Mouse (Mus musculus) embryonic facial prominence, embryonic 14.5 days (tissue): Measurements from ENCODE around the gene Dnm1. TPM values are rescaled to one million over a fixed set of nuclear protein-coding genes. Genes with fewer than 3 reads are reported as not detected.

Experiments
- ATAC-seq: fragments of 200-750 bp; cut with Nextera tagmentation; 2 replicates; pipeline ENCODE4 v1.8.0; 2017; ENCODE audit warnings: low read depth, moderate number of reproducible peaks, moderate TSS enrichment
- DNase-seq: peaks from one replicate; pipeline ENCODE4 v3.0.0-alpha.2; 2015; ENCODE audit warnings: low spot score
- H3K27ac ChIP-seq: fragments of 300-500 bp; sonication (generic); replicated peaks from 2 replicates; pipeline ENCODE4 v1.5.1; 2014; ENCODE audit warnings: low read depth, mild to moderate bottlenecking, low read length, moderate library complexity
- H3K27me3 ChIP-seq: fragments of 300-500 bp; sonication (generic); replicated peaks from 2 replicates; pipeline ENCODE4 v1.6.1; 2014; ENCODE audit warnings: low read length; ENCODE audit not compliant: control insufficient read depth, insufficient read depth
- H3K36me3 ChIP-seq: fragments of 300-500 bp; sonication (generic); 2 replicates; pipeline ENCODE4 v1.6.1; 2014; ENCODE audit warnings: low read length, mixed read lengths; ENCODE audit not compliant: control insufficient read depth, insufficient read depth
- H3K4me1 ChIP-seq: fragments of 300-500 bp; sonication (generic); 2 replicates; pipeline ENCODE4 v1.6.1; 2014; ENCODE audit warnings: antibody characterized with exemption, low read length; ENCODE audit not compliant: control insufficient read depth, insufficient read depth
- H3K4me2 ChIP-seq: fragments of 300-500 bp; sonication (generic); 2 replicates; pipeline ENCODE4 v1.6.1; 2014; ENCODE audit warnings: low read depth, mild to moderate bottlenecking, low read length, moderate library complexity, mixed read lengths
- H3K4me3 ChIP-seq: fragments of 300-500 bp; sonication (generic); 2 replicates; pipeline ENCODE4 v1.5.1; 2014; ENCODE audit warnings: low read depth, mild to moderate bottlenecking, low read length
- H3K9ac ChIP-seq: fragments of 300-500 bp; sonication (generic); 2 replicates; pipeline ENCODE4 v1.6.1; 2014; ENCODE audit warnings: low read depth, mild to moderate bottlenecking, low read length, moderate library complexity, mixed read lengths
- H3K9me3 ChIP-seq: fragments of 300-500 bp; sonication (generic); 2 replicates; pipeline ENCODE4 v1.6.1; 2016; ENCODE audit warnings: low read length; ENCODE audit not compliant: control insufficient read depth
- WGBS: fragments of 180-500 bp; shearing (Covaris S2); extraction: QIAGEN DNeasy Blood & Tissue Kit; methylation state at CpG from one replicate; pipeline ENCODE4 v1.1.7; 2014; 5-methylcytosine and 5-hydroxymethylcytosine counted together
- polyA plus RNA-seq: library from polyadenylated mRNA; unstranded; fragments of >200 nt; fragmentation: Nextera tagmentation; extraction: Ambion mirVana; gene quantifications from 2 replicates; pipeline ENCODE4 v1.2.1, GENCODE M21; 2014

Dnm1 gene
- polyA plus RNA-seq, 1 experiment from 2014 or later, result 34.1 TPM

DNA sequence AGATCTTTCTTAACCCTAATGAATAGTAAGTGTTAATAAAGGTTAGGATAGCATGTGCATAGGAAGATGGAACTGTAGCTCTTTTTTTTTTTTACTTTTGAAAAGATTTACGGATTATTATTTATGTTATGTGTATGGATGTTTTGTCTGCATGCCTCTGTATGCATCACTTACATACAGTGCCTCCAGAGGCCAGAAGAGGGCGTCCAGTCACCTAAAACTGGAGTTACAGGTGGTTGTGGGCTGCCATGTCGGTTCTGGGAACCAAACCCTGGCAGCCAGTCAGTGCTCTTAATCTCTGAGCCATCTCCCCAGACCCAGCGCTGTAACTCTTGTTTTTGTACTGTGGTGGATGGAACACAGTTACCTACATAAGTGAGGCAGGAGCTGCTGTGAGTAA, 28.8 kb downstream of the Dnm1 start:
- DNase-seq (no peak), ATAC-seq (no peak)
- no peak overlapping the region for H3K4me3 ChIP-seq
- WGBS, result 64% methylated on average over 4 of the region's 4 CpGs
- H3K27ac ChIP-seq, result no peak overlapping the region
- H3K9ac ChIP-seq, result no peak overlapping the region
- no peak overlapping the region for H3K4me2 ChIP-seq
- H3K27me3 ChIP-seq, result no peaks in the 10 kb centered on the region
- H3K9me3 ChIP-seq, result no peaks in the 10 kb centered on the region
- peaks cover 27% of the 10 kb centered on the region for H3K36me3 ChIP-seq
- peaks cover 32% of the 10 kb centered on the region for H3K4me1 ChIP-seq

GRCm38 (mm10) chr2:32322754-32323741, 30.1 kb downstream of the Dnm1 start:
- Histone ChIP-seq H3K4me2 (no peak overlapping the region), H3K27ac (no peak overlapping the region; the same call in 1 of the 2 replicates), H3K9me3 (no peaks in the 10 kb centered on the region), H3K9ac (no peak overlapping the region), H3K4me1 (peaks cover 30% of the 10 kb centered on the region), H3K36me3 (peaks cover 27% of the 10 kb centered on the region), H3K4me3 (no peak overlapping the region), H3K27me3 (no peaks in the 10 kb centered on the region)
- ATAC-seq (no peak), DNase-seq (no peak)
- 74% methylated on average over 7 of the region's 7 CpGs for WGBS

DNA sequence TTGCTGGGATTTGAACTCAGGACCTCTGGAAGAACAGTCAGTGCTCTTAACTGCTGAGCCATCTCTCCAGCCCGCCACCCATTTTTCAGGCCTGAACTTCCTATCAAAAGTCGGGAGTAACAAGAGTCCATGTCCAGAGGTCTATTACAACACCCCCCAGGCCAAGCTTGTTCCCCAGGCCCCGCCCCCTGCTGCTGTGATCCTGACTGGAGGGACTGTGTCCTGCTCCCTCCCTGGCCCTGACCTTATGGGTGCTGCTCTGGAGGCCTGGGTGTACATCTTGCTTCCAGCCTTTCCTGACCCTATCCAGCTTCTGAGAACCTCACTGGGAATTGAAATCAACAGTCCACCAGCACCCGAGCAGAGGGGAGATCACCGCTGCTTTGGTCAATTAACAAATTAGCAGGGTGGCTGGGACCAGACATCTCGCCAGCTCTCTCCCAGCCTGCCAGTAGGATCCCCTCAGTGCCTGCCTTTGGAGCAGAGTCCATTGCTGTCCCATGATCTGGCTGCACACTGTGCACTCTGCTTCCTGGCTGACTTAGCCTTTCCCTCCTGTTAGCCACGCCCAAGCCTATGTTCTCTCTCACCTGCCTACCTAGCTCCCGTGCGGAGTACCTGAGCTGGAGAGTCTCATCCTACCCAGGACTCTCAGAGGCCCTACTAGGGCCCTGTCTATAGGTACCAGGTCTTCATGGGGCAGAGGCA, 31.4 kb downstream of the Dnm1 start:
- DNase-seq (no peak), ATAC-seq (no peak)
- Histone ChIP-seq H3K27me3 (no peaks in the 10 kb centered on the region), H3K27ac (0 out of 2 replicates have a peak overlapping the region, but pooled peaks have one; percentile 22), H3K4me2 (no peak overlapping the region), H3K4me1 (peaks cover 29% of the 10 kb centered on the region), H3K9ac (no peak overlapping the region), H3K36me3 (peaks cover 27% of the 10 kb centered on the region), H3K4me3 (no peak overlapping the region), H3K9me3 (no peaks in the 10 kb centered on the region)
- WGBS, result 69% methylated on average over 9 of the region's 9 CpGs

DNA sequence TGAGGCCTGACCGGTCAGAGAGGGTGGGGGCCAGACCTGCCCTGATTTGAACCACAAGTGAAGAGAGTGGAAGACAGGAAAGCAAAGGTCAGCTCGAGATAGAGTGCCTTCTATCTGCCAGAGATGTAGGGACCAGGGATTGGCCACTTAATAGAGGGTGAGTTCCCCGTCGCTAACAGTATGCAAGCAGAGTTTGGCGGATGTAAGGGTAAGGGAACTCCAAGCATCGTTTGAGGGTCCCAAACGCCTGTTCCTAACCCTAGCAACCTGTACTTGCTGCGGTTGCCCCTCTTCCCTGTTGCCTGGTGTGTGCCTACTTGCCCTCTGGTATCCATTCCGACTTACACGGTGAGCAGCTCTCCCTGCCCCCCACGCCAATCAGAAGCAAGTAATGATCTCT, 32.4 kb downstream of the Dnm1 start:
- no peak overlapping the region for H3K9ac ChIP-seq
- H3K9me3 ChIP-seq, result no peaks in the 10 kb centered on the region
- DNase-seq, result no peak
- H3K4me1 ChIP-seq, result peaks cover 34% of the 10 kb centered on the region
- no peaks in the 10 kb centered on the region for H3K27me3 ChIP-seq
- no peak overlapping the region for H3K4me3 ChIP-seq
- peak overlapping the region; percentile 100 for H3K27ac ChIP-seq
- peaks cover 27% of the 10 kb centered on the region for H3K36me3 ChIP-seq
- no peak for ATAC-seq
- 48% methylated on average over 11 of the region's 11 CpGs for WGBS
- peak overlapping the region; percentile 85; the same call in 1 of the 2 replicates for H3K4me2 ChIP-seq

GRCm38 (mm10) chr2:32319586-32320580, 33.3 kb downstream of the Dnm1 start:
- no peaks in the 10 kb centered on the region for H3K27me3 ChIP-seq
- H3K4me1 ChIP-seq, result peaks cover 42% of the 10 kb centered on the region
- H3K4me3 ChIP-seq, result peak overlapping the region; percentile 49
- H3K9me3 ChIP-seq, result no peaks in the 10 kb centered on the region
- peak overlapping the region; percentile 85 for H3K4me2 ChIP-seq
- DNase-seq (peak; percentile 91), ATAC-seq (peak; percentile 41)
- H3K36me3 ChIP-seq, result peaks cover 27% of the 10 kb centered on the region
- H3K27ac ChIP-seq, result peak overlapping the region; percentile 100
- WGBS, result 17% methylated on average over 8 of the region's 9 CpGs
- peak overlapping the region; percentile 78; the same call in 1 of the 2 replicates for H3K9ac ChIP-seq

DNA sequence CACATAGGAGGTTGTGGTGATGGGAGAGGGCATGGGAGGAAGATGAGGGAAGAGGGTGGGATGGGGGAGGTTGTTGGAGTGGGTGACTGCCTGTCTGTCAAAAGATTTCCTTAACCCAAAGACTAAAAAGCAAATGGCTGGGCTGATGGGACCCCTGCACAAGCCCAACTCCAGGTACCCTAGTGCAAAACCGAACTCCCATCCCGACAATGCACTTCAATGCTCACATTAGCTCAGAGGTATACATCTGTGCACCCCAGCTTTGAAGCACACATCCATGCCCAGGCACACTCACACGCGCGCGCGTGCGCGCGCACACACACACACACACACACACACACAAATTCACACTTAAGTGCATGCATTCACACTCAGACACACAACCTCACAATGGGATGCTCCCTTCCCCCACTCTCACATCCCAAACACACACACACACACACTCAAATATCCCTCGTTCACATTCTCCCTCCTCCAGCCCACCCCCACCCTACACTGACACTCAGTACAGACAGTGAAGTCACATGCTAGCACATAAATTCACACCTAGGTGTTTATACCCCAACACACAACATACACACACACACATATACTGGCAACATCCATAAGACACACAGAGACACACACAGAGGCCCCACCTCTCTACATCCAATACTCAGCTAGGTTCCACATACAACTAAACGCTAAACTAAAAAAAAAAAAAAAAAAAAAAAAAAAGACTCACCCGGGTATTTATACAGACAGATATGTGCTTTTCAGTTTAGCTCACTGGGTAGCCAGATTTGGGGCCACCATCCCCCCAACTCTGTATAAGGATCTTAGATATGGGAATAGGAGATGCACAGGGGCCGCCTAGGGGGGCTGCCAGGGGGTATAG, 34.2 kb downstream of the Dnm1 start:
- peaks cover 44% of the 10 kb centered on the region for H3K4me1 ChIP-seq

DNA sequence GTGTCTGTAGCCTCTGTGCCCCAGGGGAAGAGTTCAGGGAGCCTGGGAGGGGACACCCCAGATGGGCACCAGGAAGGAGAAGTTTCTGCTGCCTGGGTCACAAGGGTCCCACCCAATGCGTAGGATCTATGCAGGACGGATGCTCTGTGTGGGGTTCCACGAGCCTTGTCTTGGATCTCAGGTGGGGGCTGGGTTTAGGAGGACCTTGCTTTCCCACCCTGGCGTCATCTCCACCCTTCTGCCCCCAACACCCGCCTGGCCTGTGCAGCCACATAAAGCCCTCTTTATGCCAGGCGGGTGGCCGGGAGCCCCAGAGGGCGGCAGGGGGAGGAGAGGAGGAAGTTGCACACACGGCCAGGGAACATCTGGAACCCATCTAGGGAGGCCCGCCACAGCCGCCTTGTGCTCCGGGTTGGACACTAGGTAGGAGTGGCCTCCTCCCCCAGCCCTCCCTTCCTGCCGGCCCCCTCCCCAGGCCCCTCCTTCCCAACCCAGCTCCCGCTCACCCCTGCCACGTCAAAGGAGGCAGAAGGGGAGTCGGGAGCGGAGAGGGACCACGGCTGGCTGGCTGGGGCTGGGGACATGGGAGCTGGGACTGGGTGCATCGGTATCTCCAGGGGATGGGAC, 35.2 kb downstream of the Dnm1 start:
- WGBS, result 7% methylated on average over 12 of the region's 19 CpGs
- Histone ChIP-seq H3K4me1 (peaks cover 44% of the 10 kb centered on the region), H3K4me3 (peak overlapping the region; percentile 49)

More for the DNA sequence above, 34.2 kb downstream of the Dnm1 start:
- H3K27me3 ChIP-seq, result no peaks in the 10 kb centered on the region
- peaks cover 21% of the 10 kb centered on the region for H3K36me3 ChIP-seq
- DNase-seq (no peak), ATAC-seq (no peak; the same call in 1 of the 2 replicates)
- no peaks in the 10 kb centered on the region for H3K9me3 ChIP-seq
- 37% methylated on average over 14 of the region's 14 CpGs for WGBS
- peak overlapping the region; percentile 49 for H3K4me3 ChIP-seq
- peak overlapping the region; percentile 85 for H3K4me2 ChIP-seq
- peak overlapping the region; percentile 78 for H3K9ac ChIP-seq
- peak overlapping the region; percentile 100 for H3K27ac ChIP-seq

More for the DNA sequence above, 35.2 kb downstream of the Dnm1 start:
- Histone ChIP-seq H3K4me2 (peak overlapping the region; percentile 85), H3K9me3 (no peaks in the 10 kb centered on the region), H3K27ac (peak overlapping the region; percentile 100), H3K27me3 (no peaks in the 10 kb centered on the region), H3K36me3 (peaks cover 17% of the 10 kb centered on the region), H3K9ac (peak overlapping the region; percentile 78)
- ATAC-seq (peak; percentile 83), DNase-seq (peak; percentile 98)
